Mouse (Mus musculus) forebrain, embryonic 15.5 days (tissue): ENCODE measurements around the gene Terb1. TPM values are rescaled to one million over a fixed set of nuclear protein-coding genes. Genes with fewer than 3 reads are reported as not detected.

Experiments used
- ATAC-seq: fragments of 200-750 bp; cut with Nextera tagmentation; replicated peaks from 2 replicates; pipeline ENCODE4 v1.8.0; 2017; ENCODE audit warnings: mild to moderate bottlenecking, moderate TSS enrichment, moderate library complexity
- H3K27ac ChIP-seq: fragments of 300-500 bp; sonication (generic); replicated peaks from 2 replicates; pipeline ENCODE4 v1.5.1; 2015; ENCODE audit warnings: mild to moderate bottlenecking, inconsistent platforms
- H3K27me3 ChIP-seq: fragments of 300-500 bp; sonication (generic); 2 replicates; pipeline ENCODE4 v1.6.1; 2015; ENCODE audit warnings: inconsistent platforms
- H3K36me3 ChIP-seq: fragments of 300-500 bp; sonication (generic); 2 replicates; pipeline ENCODE4 v1.6.1; 2015; ENCODE audit warnings: mild to moderate bottlenecking, inconsistent platforms
- H3K4me1 ChIP-seq: fragments of 300-500 bp; sonication (generic); 2 replicates; pipeline ENCODE4 v1.6.1; 2015; ENCODE audit warnings: inconsistent platforms
- H3K4me2 ChIP-seq: fragments of 300-500 bp; sonication (generic); replicated peaks from 2 replicates; pipeline ENCODE4 v1.6.1; 2015; ENCODE audit warnings: mild to moderate bottlenecking, inconsistent platforms
- H3K4me3 ChIP-seq: fragments of 300-500 bp; sonication (generic); 2 replicates; pipeline ENCODE4 v1.5.1; 2015; ENCODE audit warnings: mild to moderate bottlenecking, inconsistent platforms
- H3K9ac ChIP-seq: fragments of 300-500 bp; sonication (generic); replicated peaks from 2 replicates; pipeline ENCODE4 v1.6.1; 2015; ENCODE audit warnings: mild to moderate bottlenecking, inconsistent platforms
- H3K9me3 ChIP-seq: fragments of 300-500 bp; sonication (generic); 2 replicates; pipeline ENCODE4 v1.6.1; 2016; ENCODE audit warnings: inconsistent platforms
- WGBS: fragments of 180-500 bp; shearing (Covaris S2); methylation state at CpG from one replicate; pipeline ENCODE4 v1.1.7; 2015; ENCODE audit warnings: mixed read lengths; 5-methylcytosine and 5-hydroxymethylcytosine counted together
- polyA plus RNA-seq: library from polyadenylated mRNA; unstranded; fragments of >200 nt; fragmentation: Nextera tagmentation; extraction: Ambion mirVana; gene quantifications from 2 replicates; pipeline ENCODE4 v1.2.1, GENCODE M21; 2015

Gene Terb1
- polyA plus RNA-seq, 1 experiment from 2014 or later, result 0.19 TPM

DNA sequence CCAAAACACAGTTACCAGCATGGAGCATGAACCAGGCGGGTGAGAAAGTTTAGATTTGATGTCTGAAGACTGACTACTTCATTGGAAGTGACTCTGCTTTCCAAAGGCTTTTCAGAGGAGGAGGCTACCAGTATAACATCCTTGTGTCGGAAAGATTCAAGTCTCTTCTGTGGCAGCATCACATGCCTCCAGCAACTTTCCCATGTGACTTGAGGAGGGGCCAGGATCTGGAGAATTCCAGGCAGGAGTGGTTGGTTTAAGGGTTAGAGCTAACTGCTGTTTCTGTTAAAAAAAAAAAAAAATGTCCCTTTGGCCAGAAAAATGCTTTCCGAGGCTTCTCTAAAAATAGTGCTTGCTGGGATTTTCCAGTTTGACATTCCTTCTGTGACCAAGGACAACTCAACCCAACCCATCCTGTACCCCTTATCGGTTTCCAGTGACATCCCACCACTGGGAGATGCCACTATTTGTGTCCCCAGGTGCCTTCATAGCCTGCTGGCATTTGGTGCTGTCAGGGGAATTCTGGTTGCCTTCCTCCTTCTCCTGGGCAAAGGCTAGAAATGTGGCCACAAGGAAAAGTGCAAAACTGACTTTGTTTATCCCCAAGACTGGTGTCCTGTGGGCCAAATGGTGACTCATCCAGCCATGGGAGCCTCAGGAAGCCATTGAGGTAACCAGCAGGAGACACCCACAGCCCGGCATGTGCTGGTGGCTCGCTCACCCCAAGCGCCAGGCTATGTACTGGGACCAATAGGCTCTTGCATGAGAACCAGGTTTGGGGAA lies 101.2 kb downstream of the Terb1 start:
- Histone ChIP-seq H3K27me3 (no peaks in the 10 kb centered on the region), H3K4me1 (no peaks in the 10 kb centered on the region), H3K27ac (no peak overlapping the region), H3K9ac (no peak overlapping the region), H3K4me2 (no peak overlapping the region), H3K36me3 (no peaks in the 10 kb centered on the region), H3K9me3 (no peaks in the 10 kb centered on the region), H3K4me3 (no peak overlapping the region)
- ATAC-seq, result no peak
- WGBS, result 85% methylated on average over 7 of the region's 7 CpGs

DNA sequence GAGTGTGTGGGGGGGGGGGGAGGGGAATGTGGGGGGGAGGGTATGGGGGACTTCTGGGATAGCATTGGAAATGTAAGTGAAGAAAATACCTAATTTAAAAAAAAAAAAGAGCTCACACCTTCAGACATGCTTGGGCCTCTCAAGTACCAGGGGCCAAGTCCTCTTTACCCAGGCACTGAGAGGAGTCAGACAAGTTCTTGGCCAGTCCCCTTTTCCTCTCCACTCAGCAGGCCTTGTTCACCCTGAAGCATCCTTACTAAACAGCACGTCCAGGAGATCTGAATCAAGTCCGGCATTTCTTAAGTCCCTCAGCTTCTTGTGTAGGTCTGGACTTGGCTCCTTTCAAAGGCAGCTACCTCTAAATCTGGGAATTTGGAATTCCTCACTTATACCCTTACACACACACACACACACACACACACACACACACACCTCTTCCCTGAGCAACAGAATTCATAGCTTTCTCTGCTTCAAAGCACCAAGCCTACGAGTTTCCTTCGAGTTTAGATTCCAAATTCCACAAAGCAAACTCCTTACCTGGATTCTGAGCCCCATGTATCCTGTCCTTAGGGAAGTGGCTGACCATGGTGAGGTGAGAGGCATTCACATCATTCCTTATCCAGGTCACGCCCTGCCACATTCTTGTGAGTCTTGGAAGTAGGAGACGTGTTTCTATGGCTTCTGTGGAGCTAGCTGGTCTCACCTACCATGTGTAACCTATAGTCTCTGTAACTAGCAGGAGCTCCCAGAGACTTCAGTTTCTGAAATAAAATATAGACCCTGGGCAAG lies 103.2 kb downstream of the Terb1 start:
- H3K36me3 ChIP-seq, result no peaks in the 10 kb centered on the region
- 85% methylated on average over 6 of the region's 6 CpGs for WGBS
- no peaks in the 10 kb centered on the region for H3K4me1 ChIP-seq
- no peaks in the 10 kb centered on the region for H3K9me3 ChIP-seq
- no peak overlapping the region for H3K27ac ChIP-seq
- no peak overlapping the region for H3K4me3 ChIP-seq
- H3K9ac ChIP-seq, result no peak overlapping the region
- H3K4me2 ChIP-seq, result no peak overlapping the region
- no peaks in the 10 kb centered on the region for H3K27me3 ChIP-seq
- no peak for ATAC-seq

DNA sequence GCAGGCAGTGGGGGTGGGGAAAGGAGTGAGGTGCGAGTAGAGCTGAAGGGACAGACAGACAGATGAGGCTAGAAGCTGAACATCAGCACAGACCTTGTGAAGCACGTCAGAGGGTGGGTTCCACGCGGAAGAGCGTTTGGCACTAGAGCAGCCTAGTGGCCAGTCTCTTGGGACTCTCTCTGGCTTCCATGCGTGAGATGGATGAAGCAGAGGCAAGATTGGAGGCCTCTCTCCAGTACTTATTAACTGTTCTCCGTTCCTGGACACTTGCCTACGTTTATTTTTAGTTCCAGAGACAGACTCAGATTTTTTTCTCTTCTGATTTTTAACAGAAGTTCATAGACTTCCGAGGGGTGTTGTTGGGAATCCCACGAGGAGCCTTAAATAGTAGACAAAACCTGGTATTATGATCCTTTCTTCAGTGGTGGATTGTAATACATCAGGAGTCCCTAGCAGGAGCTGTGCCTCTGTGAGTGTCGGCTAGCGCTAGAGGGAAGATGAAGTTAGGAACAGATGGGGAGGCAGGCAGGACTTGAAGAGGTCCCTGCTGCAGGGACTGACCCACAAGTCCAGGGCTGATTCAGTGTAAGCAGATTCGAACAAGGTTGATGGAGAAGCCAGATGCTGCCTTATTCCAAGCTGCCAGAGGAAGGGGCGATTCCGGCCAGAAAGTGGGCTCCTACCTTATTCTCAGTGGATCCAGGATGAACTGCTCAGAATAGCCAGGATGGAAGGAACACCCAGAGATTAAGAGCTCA lies 104.1 kb downstream of the Terb1 start:
- Histone ChIP-seq H3K9me3 (no peaks in the 10 kb centered on the region), H3K36me3 (no peaks in the 10 kb centered on the region), H3K27me3 (no peaks in the 10 kb centered on the region), H3K9ac (no peak overlapping the region), H3K4me1 (no peaks in the 10 kb centered on the region), H3K4me3 (no peak overlapping the region), H3K27ac (no peak overlapping the region), H3K4me2 (no peak overlapping the region)
- ATAC-seq, result no peak
- 74% methylated on average over 15 of the region's 15 CpGs for WGBS

DNA sequence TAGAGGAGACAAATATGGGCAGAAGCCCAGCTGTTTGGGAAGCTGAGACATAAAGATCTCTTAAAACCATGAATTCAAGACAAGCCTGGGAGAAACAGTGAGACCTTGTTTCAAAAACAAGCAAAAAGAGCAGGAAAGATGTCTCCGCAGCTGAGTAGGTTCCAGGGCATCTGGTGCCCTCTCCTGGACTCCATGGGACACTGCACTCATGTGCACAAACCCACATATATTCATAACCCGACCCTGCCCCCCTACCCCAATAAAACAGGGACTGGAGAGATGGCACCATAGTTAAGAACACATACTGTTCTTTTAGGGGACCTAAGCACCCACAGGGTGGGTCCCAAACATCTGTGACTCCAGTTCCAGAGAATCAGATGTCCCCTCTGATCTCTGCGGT lies 106.1 kb downstream of the Terb1 start:
- 71% methylated on average over 3 of the region's 3 CpGs for WGBS
- Histone ChIP-seq H3K27me3 (no peaks in the 10 kb centered on the region), H3K9ac (no peak overlapping the region), H3K27ac (no peak overlapping the region), H3K4me1 (no peaks in the 10 kb centered on the region), H3K36me3 (no peaks in the 10 kb centered on the region), H3K9me3 (no peaks in the 10 kb centered on the region), H3K4me3 (no peak overlapping the region), H3K4me2 (no peak overlapping the region)
- ATAC-seq, result no peak

Other genes starting within 250 kb of the Terb1 start
- not detected in 2 replicates for gene Cmtm2a, start 216.7 kb downstream of the Terb1 start, polyA plus RNA-seq
- not detected in 2 replicates for gene Gm45711, start 199.8 kb downstream of the Terb1 start, polyA plus RNA-seq
- not detected in 2 replicates for gene Cmtm1, start 199.8 kb downstream of the Terb1 start, polyA plus RNA-seq
- gene Gm11020, start 188.3 kb downstream of the Terb1 start, polyA plus RNA-seq, result not detected in 2 replicates
- not detected in 2 replicates for gene Cmtm2b, start 187.7 kb downstream of the Terb1 start, polyA plus RNA-seq
- 32.7 and 34.3 TPM in 2 replicates for gene Cmtm3, start 170.5 kb downstream of the Terb1 start, polyA plus RNA-seq
- 2.6 and 2.9 TPM in 2 replicates for gene Cmtm4, start 114.1 kb downstream of the Terb1 start, polyA plus RNA-seq
- 124 and 128 TPM in 2 replicates for gene Dync1li2, start 66.9 kb downstream of the Terb1 start, polyA plus RNA-seq
- gene Nae1, start 24.7 kb upstream of the Terb1 start, polyA plus RNA-seq, result 116 and 124 TPM in 2 replicates
- 1.7 and 2.0 TPM in 2 replicates for gene Car7, start 24.8 kb upstream of the Terb1 start, polyA plus RNA-seq
- gene Pdp2, start 81.5 kb upstream of the Terb1 start, polyA plus RNA-seq, result 17.8 and 18.7 TPM in 2 replicates
- not detected in 2 replicates for gene Cdh16, start 114.5 kb upstream of the Terb1 start, polyA plus RNA-seq
- 2.4 and 3.0 TPM in 2 replicates for gene Rrad, start 121.4 kb upstream of the Terb1 start, polyA plus RNA-seq
- gene Ciao2b, start 132.1 kb upstream of the Terb1 start, polyA plus RNA-seq, result 145 and 153 TPM in 2 replicates
- gene Ces2a, start 224.1 kb upstream of the Terb1 start, polyA plus RNA-seq, result not detected in 2 replicates